Mouse (Mus musculus): Measurements from ENCODE around the gene Gpr15. TPM values are rescaled to one million over a fixed set of nuclear protein-coding genes. Genes with fewer than 3 reads are reported as not detected.

Gene Gpr15
- total RNA-seq, 2 experiments from 2014 or later = not detected

- DNase-seq (ENCODE audit: low spot score in 2 of 2) = no peak
These were observed 46.5 kb downstream of the Gpr15 start for GRCm38 (mm10) chr16:58672396-58672795.

GRCm38 (mm10) chr16:58671212-58671985 lies 47.5 kb downstream of the Gpr15 start:
- no peak for DNase-seq (ENCODE audit: low spot score in 2 of 2)

DNA sequence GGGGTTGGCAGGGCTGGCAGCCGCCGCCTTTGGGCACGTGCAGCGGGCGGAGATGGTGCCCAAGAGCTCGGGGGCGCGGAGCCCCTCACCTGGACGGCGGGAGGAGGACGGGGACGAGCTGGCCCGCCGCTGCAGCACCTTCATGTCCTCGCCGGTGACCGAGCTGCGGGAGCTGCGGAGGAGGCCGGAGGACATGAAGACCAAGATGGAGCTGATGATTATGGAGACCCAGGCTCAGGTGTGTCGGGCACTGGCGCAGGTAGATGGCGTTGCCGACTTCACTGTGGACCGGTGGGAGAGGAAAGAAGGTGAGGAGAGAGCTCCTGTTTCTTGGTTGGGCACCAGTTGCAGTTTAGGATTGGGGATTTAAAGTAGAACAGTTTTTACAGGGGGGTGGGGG lies 48.2 kb downstream of the Gpr15 start:
- no peak for DNase-seq (ENCODE audit: low spot score in 2 of 2)

- DNase-seq (ENCODE audit: low spot score in 2 of 2) = peak; percentile 47 to 53
These were observed 48.8 kb downstream of the Gpr15 start, which contains the start of gene Cpox for GRCm38 (mm10) chr16:58669917-58670630. TSS of gene Cpox (plus strand) at chr16:58670292.

GRCm38 (mm10) chr16:58669264-58669663 lies 49.6 kb downstream of the Gpr15 start:
- no peak for DNase-seq (ENCODE audit: low spot score in 2 of 2)

DNA sequence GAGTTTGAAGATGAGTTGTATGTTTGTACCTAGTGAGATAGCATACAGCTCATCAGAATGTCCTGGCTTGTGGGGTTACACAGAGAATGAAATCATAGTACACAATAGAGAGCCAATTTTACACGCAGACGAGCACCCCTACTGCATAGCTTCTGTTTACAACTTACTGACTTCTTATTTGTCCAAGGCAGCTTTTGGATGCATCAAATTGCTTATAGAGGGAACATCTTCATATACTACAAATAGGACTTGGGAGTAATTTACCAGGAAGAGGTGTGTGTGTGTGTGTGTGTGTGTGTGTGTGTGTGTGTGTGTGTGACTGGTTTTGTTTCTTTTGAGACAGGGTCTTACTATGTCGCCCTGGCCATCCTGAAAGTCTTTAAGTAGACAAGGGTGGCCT lies 50.3 kb downstream of the Gpr15 start:
- DNase-seq (ENCODE audit: low spot score in 2 of 2) = no peak

Small RNA genes lying within 50 kb of the gene (microRNA-seq; reads per million reads assigned to microRNA genes)
- not detected for gene Gm27564

Other genes starting within 250 kb of the Gpr15 start
- 10 to 100 TPM; 12.1 to 20.3 TPM for gene St3gal6, start 194.8 kb downstream of the Gpr15 start, total RNA-seq (2021)
- not detected for gene Gm813, start 102.1 kb downstream of the Gpr15 start, total RNA-seq (2021)
- not detected for gene E330017A01Rik, start 80.3 kb downstream of the Gpr15 start, total RNA-seq (2021)
- 10 to 100 TPM; 36.5 to 45.9 TPM for gene Cpox, start 48.8 kb downstream of the Gpr15 start, total RNA-seq (2021)
- gene Cldnd1, start 8.8 kb upstream of the Gpr15 start, total RNA-seq (2021) = 10 to 100 TPM; 71.9 to 75.0 TPM
- gene Olfr172, start 44.1 kb upstream of the Gpr15 start, total RNA-seq (2021) = not detected
- not detected for gene Olfr173, start 81.2 kb upstream of the Gpr15 start, total RNA-seq (2021)
- not detected for gene Olfr175-ps1, start 107.7 kb upstream of the Gpr15 start, total RNA-seq (2021)
- not detected for gene Olfr177, start 155.7 kb upstream of the Gpr15 start, total RNA-seq (2021)
- not detected for gene Olfr178, start 173.0 kb upstream of the Gpr15 start, total RNA-seq (2021)
- gene Olfr181, start 209.7 kb upstream of the Gpr15 start, total RNA-seq (2021) = not detected
- not detected for gene Olfr180, start 210.3 kb upstream of the Gpr15 start, total RNA-seq (2021)

Measured in adrenal gland, postnatal 4 days (tissue).